Mouse (Mus musculus): ENCODE results near the gene Ppp1r2.

The Ppp1r2 gene

DNA sequence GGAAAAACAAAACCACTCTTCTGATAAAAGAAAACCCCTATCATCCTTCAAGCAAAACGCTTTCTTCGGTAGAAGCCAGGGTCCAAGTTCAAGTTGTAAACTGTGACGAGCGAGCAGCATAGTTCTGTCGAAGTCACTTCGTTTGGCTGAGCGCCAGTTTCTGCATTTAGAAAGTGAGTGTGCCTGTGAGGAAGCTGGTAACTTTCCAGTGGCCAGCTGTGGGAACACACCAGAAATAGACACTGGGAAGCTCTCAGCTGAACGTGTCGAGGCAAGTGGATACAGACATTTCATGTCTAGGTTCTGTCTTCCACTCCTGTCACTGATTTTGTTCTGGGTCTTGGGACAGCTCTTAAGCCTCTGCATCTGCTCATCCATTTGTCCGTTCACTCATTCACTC lies 15.2 kb upstream of the Ppp1r2 start:
- DNase-seq = peak; percentile 89

DNA sequence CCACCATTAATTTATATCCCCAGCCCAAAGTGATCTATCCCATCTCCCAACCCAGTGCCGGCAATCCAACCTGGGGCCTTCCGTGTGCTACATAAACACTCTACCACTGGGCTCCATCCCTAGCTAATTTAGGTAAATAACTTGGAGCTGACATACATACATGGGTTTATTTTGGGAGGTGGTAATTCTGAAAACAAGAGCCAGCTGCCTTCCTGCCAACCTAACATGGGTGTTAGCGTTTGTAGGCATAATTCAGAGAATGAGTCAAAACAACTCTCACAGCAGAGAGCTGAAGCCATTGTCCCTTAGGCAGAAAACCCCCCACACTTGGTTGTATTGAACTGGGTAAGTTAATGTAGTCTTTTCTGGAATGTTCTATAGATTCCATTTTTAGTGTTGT lies 12.6 kb upstream of the Ppp1r2 start:
- DNase-seq = no peak

DNA sequence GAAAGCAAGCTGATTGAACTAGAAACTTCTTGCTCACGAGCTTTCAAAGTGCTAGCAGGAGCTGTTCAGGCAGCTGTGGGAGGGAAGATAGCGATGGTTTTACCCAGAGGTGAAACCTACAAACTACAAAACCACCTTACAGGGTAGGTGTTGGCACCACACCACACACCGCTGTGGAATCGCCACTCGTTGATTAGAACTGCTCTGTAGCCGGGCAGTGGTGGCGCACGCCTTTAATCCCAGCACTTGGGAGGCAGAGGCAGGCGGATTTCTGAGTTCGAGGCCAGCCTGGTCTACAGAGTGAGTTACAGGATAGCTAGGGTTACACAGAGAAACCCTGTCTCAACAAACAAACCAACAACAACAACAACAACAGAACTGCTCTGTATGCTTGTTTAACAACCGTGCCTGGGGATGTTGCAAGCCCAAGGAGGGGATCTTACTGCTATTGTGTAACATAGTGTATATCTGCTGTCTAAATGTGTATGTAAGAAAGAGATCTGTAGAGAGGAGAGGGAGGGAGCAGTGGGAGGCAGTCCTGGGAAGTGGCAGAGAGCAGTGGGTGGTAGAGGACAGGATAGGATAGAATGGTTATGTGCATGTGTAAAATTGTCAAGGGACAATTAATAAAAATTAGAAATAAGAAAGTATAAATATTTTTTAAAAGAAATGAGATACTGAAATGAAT lies 11.9 kb upstream of the Ppp1r2 start:
- DNase-seq = no peak

DNA sequence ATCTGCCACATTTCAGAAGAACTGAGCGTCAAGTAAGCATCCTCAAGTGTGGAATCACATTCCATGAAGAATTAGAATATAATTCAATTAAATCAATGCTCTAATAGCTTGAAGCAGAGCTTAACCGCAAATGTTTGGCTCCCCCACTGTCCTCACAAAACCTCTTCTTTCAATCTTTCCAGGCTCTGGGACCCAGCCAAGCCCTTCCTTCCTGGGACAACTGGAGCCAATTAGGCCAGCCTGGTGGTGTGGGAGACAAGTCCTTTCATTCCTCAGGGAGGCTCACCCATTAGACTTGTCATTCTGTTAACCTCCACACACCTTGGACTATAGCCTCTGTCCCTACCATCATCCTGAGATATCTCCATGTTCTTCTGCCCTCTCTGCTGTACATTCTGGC lies 6.9 kb upstream of the Ppp1r2 start:
- peak; percentile 22 for DNase-seq

DNA sequence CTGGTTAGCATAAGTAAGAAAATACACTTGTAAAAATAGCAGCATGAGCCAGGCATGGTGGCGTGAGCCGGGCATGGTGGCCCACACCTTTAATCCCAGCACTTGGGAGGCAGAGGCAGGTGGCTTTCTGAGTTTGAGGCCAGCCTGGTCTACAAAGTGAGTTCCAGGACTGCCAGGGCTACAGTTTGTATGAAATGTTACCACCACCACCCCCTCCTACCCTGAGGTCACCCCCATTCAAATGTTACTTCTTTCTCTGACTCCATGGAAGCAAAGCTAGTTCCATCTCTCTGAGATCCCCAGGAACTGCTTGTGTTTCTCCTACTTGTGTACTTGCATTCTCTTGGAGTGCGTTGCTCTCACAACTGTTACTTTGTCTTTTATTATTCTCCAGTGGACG lies 5.1 kb upstream of the Ppp1r2 start:
- DNase-seq = no peak

DNA sequence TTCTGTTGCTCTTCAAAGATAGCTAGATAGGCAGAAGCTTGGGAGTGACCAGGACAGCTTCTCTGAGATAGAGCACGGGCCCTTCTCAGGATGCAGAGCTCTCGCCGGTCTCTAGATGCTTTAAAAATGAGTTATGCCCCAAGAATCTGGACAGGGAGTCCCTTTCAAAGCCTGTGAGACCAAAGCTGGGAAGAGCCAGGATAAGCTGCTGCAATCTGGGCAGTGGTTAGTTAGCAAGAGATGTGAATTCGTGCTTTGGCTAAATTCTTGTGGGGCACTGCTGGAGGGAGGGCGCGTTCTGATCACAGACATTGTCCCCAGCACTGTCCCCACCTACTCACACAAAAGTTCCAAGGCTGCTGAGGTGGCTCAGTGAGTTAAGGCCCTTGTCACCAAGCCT lies 3.5 kb upstream of the Ppp1r2 start:
- DNase-seq = no peak

DNA sequence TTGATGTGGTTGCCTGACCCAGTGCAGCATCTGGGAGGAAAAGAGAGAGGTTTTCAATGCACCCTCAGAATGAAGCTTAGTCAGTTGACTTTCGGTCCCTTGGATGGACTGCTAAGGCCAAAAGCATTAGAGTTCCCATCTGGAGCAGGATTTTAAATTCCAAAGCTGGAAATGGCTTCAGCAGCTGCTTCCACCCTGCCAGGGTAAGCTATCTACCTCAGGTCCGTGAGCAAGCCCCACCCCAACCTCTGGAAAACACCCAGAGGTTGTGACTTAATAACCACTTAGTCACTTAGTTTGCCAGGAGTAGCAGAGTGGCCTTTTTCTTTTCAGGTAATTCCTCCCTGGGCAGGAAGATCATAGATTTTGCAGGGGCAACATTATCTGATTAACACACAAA lies 3.0 kb upstream of the Ppp1r2 start:
- DNase-seq = peak; percentile 39

DNA sequence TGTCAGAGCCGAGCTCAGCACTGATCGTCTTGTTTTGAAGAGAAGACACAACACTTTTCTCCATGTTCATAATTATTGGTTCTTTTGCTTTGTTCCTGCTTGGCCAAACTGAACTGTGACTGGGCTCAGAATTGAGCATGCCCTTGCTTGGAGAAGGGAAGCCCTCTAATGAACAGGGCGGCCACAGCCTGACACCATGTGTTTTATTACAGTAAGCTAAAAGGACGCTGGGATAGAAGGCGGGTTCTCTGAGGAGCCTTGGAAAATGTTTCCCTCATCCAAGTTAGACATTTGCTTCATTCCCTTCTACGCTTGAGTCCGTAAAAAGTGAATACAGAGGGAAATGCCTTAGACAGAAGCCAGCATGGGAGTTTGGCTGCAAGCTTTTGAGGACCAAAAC lies 1.9 kb upstream of the Ppp1r2 start:
- DNase-seq = peak; percentile 39

DNA sequence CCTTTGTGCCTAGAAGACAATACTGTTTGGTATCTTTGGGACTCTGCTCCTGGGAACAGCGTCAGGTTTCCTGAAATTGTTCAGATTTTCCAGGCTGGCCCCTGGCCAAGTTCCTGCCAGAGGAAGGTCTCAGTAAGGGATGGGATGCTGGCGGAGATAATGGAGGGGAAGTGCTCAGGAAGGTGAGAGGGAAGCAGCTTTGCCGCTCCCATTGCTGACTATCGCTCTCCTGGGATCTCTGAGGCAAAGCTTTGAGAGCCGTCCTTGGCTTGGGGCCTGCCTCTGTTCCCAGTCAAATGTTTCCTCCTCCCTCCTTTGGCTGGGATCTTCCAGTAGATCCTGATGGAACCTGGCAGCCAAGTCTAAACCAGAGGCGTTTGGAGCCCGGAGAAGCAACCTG lies 1.5 kb upstream of the Ppp1r2 start:
- peak; percentile 79 for DNase-seq

DNA sequence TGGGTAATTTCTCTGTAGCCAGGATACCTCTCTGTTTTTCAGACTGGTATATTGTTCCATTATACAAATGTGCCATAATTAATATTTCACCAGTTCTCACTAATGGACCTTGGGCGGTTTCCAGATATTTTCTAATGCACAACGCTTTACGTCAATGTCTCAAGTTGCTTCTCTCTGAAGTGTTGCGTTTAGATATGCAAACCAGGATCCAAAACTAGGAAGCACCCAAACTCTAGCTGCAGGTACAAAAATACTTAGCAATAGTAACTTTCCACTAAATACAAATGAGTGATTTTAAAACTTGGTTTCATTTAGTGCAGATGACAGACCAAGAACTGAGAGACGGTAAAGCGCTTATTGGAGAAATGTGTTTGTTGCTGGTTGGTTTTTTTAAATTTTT lies 993 bp downstream of the Ppp1r2 start:
- DNase-seq = peak; percentile 27

DNA sequence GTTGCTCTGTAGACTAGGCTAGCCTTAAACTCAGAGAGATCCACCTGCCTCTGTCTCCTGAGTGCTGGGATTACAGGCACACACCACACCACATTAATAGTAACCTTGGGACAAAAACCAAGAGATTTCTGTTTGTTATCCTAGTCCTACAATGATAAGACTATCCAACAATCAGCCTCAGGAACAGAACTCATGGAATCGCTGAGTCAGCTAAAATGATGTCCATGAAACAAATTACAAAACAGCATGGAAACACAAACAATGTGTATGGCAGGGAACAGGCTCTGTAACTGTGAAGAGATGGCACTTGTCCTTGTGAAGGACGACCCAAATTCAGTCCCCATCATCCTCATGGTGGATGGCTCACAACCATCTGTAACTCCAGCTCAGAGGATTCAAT lies 8.4 kb downstream of the Ppp1r2 start:
- DNase-seq = no peak

DNA sequence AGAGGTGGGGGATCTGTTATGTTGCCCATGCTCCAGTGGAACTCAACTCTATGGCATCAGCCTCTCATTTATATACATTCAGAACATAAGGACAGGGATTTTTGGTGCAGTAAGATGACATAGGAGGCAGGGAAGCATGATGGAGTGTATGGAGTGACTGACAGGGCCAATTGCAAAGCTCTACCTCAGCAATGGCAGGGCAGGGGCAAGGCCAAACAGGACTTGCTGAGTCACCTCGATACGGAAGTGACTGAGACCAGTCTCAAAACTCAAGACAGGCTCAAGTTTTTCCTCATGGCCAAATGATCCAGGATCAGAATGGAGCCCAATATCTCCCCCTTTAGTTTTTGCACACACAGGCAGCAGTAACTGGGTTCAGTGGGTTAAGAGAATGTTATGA lies 18.9 kb downstream of the Ppp1r2 start:
- DNase-seq = no peak

DNA sequence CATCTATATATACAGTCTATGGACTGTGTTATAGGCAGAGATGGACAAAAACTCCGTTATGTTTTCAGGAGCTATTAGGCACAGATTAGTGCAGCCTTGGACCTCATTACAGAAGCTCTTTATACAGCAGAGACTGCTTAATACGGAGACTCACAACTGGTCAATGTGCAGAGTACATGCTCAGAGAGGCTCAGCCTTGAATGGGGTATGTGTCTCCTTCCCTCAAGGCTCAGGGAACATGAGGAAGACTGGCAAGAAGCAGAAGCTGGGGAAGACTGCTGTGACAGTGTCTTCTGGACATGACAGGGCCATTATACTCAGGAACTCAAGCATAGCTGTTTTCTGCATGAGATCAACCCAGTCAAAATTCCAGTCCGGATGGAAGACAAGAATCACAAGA lies 19.4 kb downstream of the Ppp1r2 start:
- no peak for DNase-seq

DNA sequence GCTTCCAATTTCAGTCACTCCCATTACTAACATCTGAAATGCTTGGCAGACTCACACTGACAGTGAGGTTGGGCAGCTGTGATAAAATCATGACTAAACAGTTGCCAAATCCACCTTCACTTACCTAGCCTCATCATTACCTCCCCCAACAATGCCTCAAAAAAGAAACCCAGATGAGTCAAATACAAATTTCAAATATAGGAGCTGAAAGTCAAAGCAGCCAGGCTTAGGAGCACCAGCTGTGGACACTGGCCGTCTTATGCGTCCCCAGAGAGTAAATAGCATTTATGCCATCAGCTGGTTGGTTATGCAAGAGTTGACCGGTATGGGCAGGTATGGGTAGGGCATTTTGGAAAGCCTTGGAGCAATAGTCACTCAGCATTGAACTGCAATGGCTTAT lies 25.7 kb downstream of the Ppp1r2 start:
- no peak for DNase-seq

DNA sequence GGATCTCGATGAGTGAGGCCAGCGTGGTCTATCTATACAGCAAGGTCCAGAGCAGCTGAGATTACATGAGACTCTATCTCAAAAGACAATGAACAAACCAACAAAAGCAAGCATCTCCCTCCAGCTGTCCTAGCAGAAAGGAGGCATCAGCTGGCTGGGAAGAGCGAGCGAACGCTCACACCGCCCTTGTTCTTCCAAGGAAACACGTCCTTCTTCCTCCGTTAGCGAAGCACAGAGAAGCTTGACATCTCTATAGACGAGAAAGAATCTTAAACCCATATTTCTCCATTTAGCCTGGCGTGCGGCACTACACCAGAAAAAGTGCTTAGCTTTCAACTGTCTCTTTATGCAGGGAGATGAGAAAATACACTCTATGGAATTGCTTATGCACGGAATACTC lies 26.4 kb downstream of the Ppp1r2 start:
- no peak for DNase-seq

DNA sequence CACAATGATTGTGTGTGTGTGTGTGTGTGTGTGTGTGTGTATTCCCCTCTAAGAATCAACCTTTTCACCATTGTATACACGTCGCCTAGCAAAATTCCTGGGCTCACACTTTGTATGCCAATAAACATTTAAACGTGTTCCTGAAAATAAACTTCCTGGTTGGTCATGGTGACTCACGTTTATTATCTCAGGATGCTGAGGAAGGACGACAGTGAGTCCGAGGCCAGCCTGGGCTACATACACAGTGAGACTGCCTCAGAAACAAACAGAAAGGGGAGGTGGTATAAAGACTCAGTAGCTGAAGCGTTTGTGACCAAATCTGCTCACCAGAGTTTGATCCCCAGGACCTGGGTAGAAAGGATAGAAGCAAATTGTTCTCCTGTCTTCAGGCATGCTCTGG lies 27.6 kb downstream of the Ppp1r2 start:
- no peak for DNase-seq

DNA sequence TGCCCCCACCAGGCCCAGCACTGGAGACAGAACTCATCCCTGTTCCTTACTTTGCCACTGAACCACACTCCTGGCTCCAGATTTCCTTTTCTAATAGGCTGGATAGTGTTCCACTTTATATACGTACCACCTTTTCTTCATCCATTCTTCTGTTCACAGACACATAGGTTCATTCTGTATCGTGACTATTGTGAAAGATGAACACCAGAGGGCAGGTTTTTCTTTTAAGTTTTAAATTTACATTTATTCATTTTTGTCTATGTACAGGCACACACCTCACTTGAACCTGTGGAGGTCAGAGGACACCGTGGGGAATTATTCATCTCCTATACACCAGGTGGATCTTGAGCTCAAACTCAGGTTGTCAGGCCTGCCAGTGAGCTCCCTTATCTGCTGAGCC lies 31.0 kb downstream of the Ppp1r2 start:
- no peak for DNase-seq

DNA sequence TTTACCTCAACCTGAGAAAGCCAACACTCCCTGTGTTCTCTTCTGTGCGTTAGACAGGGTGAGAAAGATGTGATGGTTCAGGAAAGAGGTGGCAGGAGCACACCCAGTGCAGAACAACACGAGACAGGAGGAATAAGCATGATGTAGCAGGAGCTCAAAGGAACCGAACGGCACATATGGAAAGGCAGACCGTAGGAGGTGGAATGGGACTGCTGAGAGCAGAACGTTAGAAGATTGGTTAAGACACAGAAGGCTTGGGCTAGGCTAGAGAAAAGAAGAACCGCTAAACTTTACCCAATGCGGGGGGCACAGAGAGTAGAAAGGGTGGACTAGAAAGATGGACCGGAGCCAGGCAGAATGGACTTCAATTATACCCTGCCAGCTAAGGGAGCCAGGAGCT lies 33.6 kb downstream of the Ppp1r2 start:
- no peak for DNase-seq

DNA sequence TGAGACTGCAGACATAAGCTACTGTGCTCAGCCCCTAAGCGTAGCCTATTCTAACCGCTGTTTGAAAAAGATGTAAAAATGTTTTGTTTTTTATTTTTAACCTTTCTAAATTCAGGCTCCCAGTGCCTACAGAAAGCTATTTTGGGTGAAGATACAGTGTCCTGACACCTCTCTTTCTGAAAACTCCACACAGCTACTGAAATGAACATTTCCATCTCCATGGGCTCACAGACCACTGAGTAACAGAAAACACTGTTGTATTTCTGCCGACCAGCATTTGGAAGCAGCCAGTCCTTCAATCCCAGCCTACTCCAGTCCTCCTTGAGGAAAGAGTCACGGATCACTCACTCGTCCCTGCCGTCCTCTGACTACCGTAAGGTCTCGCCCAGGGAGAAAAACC lies 34.5 kb downstream of the Ppp1r2 start:
- no peak for DNase-seq

DNA sequence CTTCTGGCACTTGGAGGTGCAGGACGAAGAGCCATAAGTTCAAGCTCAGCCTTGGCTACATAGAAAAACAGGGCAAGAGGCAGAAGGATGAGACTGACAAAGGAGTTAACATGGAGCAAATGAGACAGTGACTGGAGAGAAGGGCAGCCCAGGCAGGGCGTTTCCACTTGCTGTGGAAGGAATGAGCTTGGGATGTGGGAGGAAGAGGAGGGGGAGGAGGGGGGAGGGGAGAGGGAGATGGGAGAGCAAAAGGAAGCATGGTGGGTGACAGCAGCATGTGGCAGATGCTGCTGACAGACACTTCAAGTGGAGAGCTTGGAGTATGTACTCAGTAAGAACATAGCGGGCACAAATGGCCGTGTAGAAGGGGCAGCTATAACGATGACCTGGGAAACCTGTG lies 36.8 kb downstream of the Ppp1r2 start:
- DNase-seq = no peak

DNA sequence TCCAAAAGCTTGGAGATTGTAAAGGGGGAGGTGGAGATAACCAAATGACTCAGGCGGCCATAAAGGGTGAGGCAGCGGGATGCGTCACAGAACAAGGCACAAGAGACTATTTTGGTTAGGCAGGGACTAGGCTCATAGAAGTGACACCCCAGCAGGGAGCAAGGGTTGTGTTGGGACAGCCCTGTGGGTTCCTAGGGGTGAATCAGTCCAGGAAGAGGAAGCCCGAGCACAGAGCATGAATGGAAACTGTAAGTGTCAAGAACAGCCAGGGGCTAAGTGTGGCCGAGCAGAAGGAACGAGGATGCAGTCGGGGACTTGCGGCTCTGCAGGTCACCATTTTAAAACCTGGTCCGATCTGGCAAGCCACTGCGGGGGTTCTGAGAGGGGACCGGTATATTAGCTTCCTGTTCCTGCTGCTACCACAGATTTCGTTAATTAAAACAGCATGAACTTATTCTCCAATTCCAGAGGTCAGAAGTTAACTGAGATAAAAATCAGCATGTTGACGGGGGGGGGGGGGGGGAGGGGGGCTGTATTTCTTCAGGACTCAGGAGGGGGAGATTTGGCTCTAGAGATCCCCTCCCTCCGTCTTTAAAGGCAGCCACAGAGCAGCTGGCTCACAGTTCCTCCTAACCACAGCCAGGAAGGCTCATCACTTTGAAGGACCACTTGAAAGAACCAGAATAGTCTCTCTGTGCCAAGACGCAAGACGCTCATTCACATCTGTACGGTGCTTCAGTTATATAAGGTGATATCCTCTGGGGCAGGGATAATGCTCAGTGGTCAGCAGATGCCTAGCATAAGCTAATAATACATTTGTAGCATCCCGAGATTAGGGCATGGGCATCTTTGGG lies 39.4 kb downstream of the Ppp1r2 start:
- peak; percentile 15 for DNase-seq

DNA sequence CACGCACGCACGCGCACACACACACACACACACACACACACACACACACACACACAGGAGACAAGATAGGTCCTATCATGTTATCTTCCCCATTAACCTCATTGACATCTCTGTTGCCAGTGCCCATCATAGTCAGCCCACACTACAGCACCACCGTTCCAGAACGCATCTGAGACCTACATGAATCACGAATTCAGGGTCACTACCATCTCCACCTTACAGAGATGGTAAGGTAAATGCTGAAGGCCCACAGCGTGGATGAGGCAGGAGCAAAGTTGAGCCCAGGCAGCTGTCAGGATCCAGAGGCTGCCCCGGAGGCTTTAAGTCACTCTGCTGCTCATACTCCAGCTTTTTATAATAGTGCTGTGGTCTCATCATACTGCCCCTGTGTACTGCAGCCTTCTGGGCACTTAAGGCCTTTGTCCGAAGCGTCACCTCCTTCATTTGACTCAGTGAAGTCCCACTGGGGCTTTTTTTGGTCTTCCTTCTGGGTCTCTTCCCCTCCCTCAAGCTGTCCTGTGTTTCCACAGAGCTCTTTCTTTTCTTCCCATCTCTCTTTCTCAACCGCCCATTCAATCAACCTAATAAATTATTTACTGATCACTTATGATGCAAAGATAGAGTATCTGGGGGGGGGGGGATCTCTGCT lies 40.1 kb downstream of the Ppp1r2 start:
- DNase-seq = no peak

DNA sequence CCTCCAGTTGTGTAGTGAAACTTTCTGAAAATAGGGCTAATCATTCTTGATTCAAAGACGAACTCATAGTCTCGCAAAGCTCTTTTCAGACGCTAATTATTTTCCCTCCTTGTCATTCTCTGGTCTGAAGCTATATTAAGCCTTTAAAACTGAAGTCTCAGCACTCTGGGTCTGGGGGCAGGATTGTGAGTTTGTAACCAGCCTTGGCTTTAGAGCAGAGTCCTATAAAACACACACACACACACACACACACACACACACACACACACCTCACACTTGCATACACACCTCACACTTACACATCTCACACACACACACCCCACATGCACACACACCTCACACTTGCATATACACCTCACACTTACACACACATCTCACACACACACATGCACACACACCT lies 40.7 kb downstream of the Ppp1r2 start:
- DNase-seq = no peak

Data from kidney, adult 9 months (tissue).